Mouse (Mus musculus): ENCODE data around the gene Car12. TPM values are rescaled to one million over a fixed set of nuclear protein-coding genes. Genes with fewer than 3 reads are reported as not detected.

The Car12 gene
- total and polyA plus RNA-seq, 3 experiments = 16.4 to 38.0 (median 34.6) TPM

DNA sequence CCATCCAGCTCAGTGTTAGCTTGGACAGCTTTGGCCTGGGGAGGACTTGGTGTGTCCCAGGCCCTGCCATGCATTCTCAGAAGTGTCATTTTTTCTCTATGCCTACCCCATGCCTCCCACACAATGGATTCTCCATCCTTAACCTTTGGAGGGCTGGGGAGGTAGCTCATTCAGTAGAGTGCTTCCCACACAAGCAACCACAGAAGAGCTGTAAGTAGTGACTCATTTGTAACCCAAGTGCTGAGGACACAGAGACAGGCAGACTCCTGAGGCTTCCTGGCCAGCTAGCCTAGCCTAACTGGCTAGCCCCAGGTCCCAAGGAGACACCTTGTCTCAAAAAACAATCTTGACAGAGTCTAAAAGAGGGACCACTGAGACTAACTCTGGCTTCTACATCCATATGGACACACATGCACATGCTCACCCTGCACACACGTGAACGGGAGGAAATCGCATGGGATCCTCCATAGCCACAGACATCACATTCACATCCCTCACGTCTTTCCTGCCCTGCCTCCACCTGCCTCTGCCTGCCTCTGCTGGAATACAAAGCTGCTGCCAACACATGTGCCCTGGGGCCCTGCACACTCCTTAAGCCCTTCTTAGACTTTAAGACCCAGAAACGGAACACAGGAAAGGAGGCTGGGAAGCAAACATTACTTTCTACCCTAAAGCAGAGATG lies 8.8 kb downstream of the Car12 start:
- no peak for DNase-seq (ENCODE audit: extremely low read depth)
- in situ Hi-C loops (cut with MboI; ENCODE audit: low pct_ligation_motif_present, low pct_unique_long_range_greater_than_20kb, low sequenced_read_pairs) = no loop called here
- Histone ChIP-seq H3K4me1 (ENCODE audit: control insufficient read depth in 1 of 2, insufficient read depth in 2 of 2) (peaks cover 0 to 7% of the 10 kb centered on the region in 2 experiments; a peak in 2 of 4 replicates), H3K9me3 (replicated peaks; ENCODE audit: low read length) (no peaks in the 10 kb centered on the region), H3K4me2 (ENCODE audit: insufficient read depth, low read depth, poor library complexity, severe bottlenecking) (no peak overlapping the region), H3K27me3 (replicated peaks) (no peaks in the 10 kb centered on the region), H3K36me3 (replicated peaks in 1 of 2; ENCODE audit: control insufficient read depth in 1 of 2, insufficient read depth in 1 of 2, low read length in 1 of 2) (peaks cover 2 to 97% of the 10 kb centered on the region in 2 experiments), H3K4me3 (replicated peaks in 1 of 3; ENCODE audit: low read depth in 2 of 3, low read length in 2 of 3, poor library complexity in 1 of 3) (no peak overlapping the region), H3K9ac (ENCODE audit: insufficient read depth, low read depth) (no peak overlapping the region), H3K79me2 (replicated peaks; ENCODE audit: control insufficient read depth, extremely low read depth, insufficient read depth, poor library complexity, severe bottlenecking) (no peaks in the 10 kb centered on the region), H3K27ac (ENCODE audit: insufficient read depth, low read depth) (no peak overlapping the region)
- dilution Hi-C loops (cut with MboI; ENCODE audit: extremely low pct_ligation_motif_present, extremely low pct_unique_long_range_greater_than_20kb, low sequenced_read_pairs) = no loop called here
- TF ChIP-seq EP300 (IDR thresholded peaks at IDR 0.05; ENCODE audit: low read length) = no peak
- TF ChIP-seq USF1 (IDR thresholded peaks at IDR 0.05; ENCODE audit: low read depth, low read length) = no peak

DNA sequence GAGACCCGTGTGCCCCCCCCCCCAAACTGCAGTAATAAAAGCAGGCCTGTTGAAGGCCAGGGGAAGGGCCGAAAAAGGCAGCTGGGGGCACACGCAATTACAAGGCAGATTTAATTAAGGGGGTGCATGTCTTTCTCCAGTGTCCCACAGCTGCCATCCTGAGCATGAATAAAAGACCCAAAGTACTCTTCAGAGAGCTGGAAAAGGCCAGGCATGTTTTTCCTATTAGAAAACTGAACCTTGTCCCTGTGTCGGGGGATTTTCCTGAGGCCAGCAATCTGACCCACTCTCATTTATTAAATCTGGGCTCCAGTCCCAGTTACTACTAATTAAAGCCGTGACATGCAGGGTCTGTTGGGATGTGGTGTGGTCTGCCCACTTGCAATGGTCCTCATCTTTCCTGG lies 9.4 kb downstream of the Car12 start:
- TF ChIP-seq JUN (IDR thresholded peaks at IDR 0.05; ENCODE audit: insufficient read depth, low read depth, low read length) (no peak), SMC3 (IDR thresholded peaks at IDR 0.05; ENCODE audit: low read depth, low read length) (no peak), MXI1 (IDR thresholded peaks at IDR 0.05; ENCODE audit: low read depth, low read length) (no peak), ZKSCAN1 (IDR thresholded peaks at IDR 0.05; ENCODE audit: borderline replicate concordance, low read depth, low read length) (no peak), USF1 (IDR thresholded peaks at IDR 0.05; ENCODE audit: low read depth, low read length) (no peak), KAT2A (IDR thresholded peaks at IDR 0.05; ENCODE audit: insufficient replicate concordance, low read length) (no peak), MYC (IDR thresholded peaks at IDR 0.05; ENCODE audit: low read depth, low read length) (no peak), CTCF (conservative IDR thresholded peaks at IDR 0.05 in 1 of 2, IDR thresholded peaks at IDR 0.05 in 1 of 2; ENCODE audit: low read depth in 2 of 2, low read length in 2 of 2) (no peak), CHD2 (IDR thresholded peaks at IDR 0.05; ENCODE audit: low read length) (no peak)
- no peak overlapping the region for H3K9ac ChIP-seq (ENCODE audit: insufficient read depth, low read depth)
- in situ Hi-C loops (cut with MboI; ENCODE audit: low pct_ligation_motif_present, low pct_unique_long_range_greater_than_20kb, low sequenced_read_pairs) (no loop called here), dilution Hi-C loops (cut with MboI; ENCODE audit: extremely low pct_ligation_motif_present, extremely low pct_unique_long_range_greater_than_20kb, low sequenced_read_pairs) (no loop called here)
- no peak overlapping the region for H3K4me3 ChIP-seq (replicated peaks in 1 of 3; ENCODE audit: low read depth in 2 of 3, low read length in 2 of 3, poor library complexity in 1 of 3)
- no peaks in the 10 kb centered on the region for H3K79me2 ChIP-seq (replicated peaks; ENCODE audit: control insufficient read depth, extremely low read depth, insufficient read depth, poor library complexity, severe bottlenecking)
- no peak overlapping the region for H3K4me2 ChIP-seq (ENCODE audit: insufficient read depth, low read depth, poor library complexity, severe bottlenecking)
- no peak for DNase-seq (ENCODE audit: extremely low read depth)
- H3K9me3 ChIP-seq (replicated peaks; ENCODE audit: low read length) = no peaks in the 10 kb centered on the region
- H3K27ac ChIP-seq (ENCODE audit: insufficient read depth, low read depth) = no peak overlapping the region
- H3K36me3 ChIP-seq (replicated peaks in 1 of 2; ENCODE audit: control insufficient read depth in 1 of 2, insufficient read depth in 1 of 2, low read length in 1 of 2) = peaks cover 2 to 98% of the 10 kb centered on the region in 2 experiments
- no peaks in the 10 kb centered on the region for H3K27me3 ChIP-seq (replicated peaks)
- H3K4me1 ChIP-seq (ENCODE audit: control insufficient read depth in 1 of 2, insufficient read depth in 2 of 2) = peaks cover 0 to 7% of the 10 kb centered on the region in 2 experiments; a peak in 2 of 4 replicates

DNA sequence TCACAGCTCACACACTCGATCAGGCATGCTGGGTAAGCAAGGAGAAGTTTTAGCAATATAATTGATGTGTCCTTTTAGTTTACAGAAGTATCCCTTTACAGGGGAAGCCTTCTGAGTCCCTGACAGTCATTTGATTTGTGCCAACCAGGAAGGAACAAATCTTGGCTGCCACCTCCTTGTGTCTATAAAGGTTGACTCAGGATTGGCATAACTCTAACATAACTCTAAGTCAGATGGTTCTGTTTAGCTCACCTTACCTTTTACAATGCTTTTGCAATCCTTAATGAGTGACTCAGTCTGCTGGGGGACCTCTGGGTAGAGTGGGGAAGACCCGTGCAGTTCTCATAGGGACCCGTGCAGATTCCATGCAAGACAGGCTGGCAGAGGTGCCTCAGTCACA lies 12.1 kb downstream of the Car12 start:
- Histone ChIP-seq H3K27me3 (replicated peaks) (no peaks in the 10 kb centered on the region), H3K9me3 (replicated peaks; ENCODE audit: low read length) (no peaks in the 10 kb centered on the region), H3K27ac (ENCODE audit: insufficient read depth, low read depth) (no peak overlapping the region), H3K9ac (ENCODE audit: insufficient read depth, low read depth) (no peak overlapping the region), H3K79me2 (replicated peaks; ENCODE audit: control insufficient read depth, extremely low read depth, insufficient read depth, poor library complexity, severe bottlenecking) (no peaks in the 10 kb centered on the region), H3K4me1 (ENCODE audit: control insufficient read depth in 1 of 2, insufficient read depth in 2 of 2) (peaks cover 0 to 7% of the 10 kb centered on the region in 2 experiments; a peak in 2 of 4 replicates), H3K4me3 (replicated peaks in 1 of 3; ENCODE audit: low read depth in 2 of 3, low read length in 2 of 3, poor library complexity in 1 of 3) (no peak overlapping the region), H3K36me3 (replicated peaks in 1 of 2; ENCODE audit: control insufficient read depth in 1 of 2, insufficient read depth in 1 of 2, low read length in 1 of 2) (peaks cover 2 to 93% of the 10 kb centered on the region in 2 experiments), H3K4me2 (ENCODE audit: insufficient read depth, low read depth, poor library complexity, severe bottlenecking) (no peak overlapping the region)
- in situ Hi-C loops (cut with MboI; ENCODE audit: low pct_ligation_motif_present, low pct_unique_long_range_greater_than_20kb, low sequenced_read_pairs) (no loop called here), dilution Hi-C loops (cut with MboI; ENCODE audit: extremely low pct_ligation_motif_present, extremely low pct_unique_long_range_greater_than_20kb, low sequenced_read_pairs) (no loop called here)
- TF ChIP-seq POLR2AphosphoS2 (IDR thresholded peaks at IDR 0.05; ENCODE audit: low read depth, low read length) = no peak
- TF ChIP-seq USF1 (IDR thresholded peaks at IDR 0.05; ENCODE audit: low read depth, low read length) = no peak
- no peak for TF ChIP-seq JUN (IDR thresholded peaks at IDR 0.05; ENCODE audit: insufficient read depth, low read depth, low read length)
- no peak for TF ChIP-seq MAZ (IDR thresholded peaks at IDR 0.05; ENCODE audit: low read depth, low read length)
- TF ChIP-seq ELF1 (IDR thresholded peaks at IDR 0.05; ENCODE audit: low read depth, low read length) = no peak
- TF ChIP-seq NRF1 (IDR thresholded peaks at IDR 0.05; ENCODE audit: low read depth, low read length) = no peak
- no peak for TF ChIP-seq SIN3A (IDR thresholded peaks at IDR 0.05; ENCODE audit: low read length)
- no peak for DNase-seq (ENCODE audit: extremely low read depth)
